Mouse (Mus musculus): Measurements from ENCODE around the gene Ttll3. TPM values are rescaled to one million over a fixed set of nuclear protein-coding genes. Genes with fewer than 3 reads are reported as not detected.

Ttll3 gene
- polyA plus RNA-seq, 3 experiments from 2014 or later, result 6.6 to 18.5 (median 16.4) TPM

Other genes with a start within 250 kb of the Ttll3 start
- gene Lhfpl4, start 193.9 kb upstream of the Ttll3 start, polyA plus RNA-seq (2017; shearing (Covaris generic)), result under 1 TPM in 2 of 3 experiments, not detected in 1; 0.84 to 0.95 TPM
- gene Mtmr14, start 151.4 kb upstream of the Ttll3 start, polyA plus RNA-seq (2017; shearing (Covaris generic)), result 10 to 100 TPM; 12.0 to 18.4 (median 16.2) TPM
- under 1 TPM in 2 of 3 experiments, not detected in 1; 0.21 to 0.22 TPM for gene Cpne9, start 107.0 kb upstream of the Ttll3 start, polyA plus RNA-seq (2017; shearing (Covaris generic))
- gene Brpf1, start 82.1 kb upstream of the Ttll3 start, polyA plus RNA-seq (2017; shearing (Covaris generic)), result 10 to 100 TPM in 2 of 3 experiments, 1 to 10 TPM in 1; 9.2 to 15.3 (median 13.7) TPM
- gene Ogg1, start 62.3 kb upstream of the Ttll3 start, polyA plus RNA-seq (2017; shearing (Covaris generic)), result 10 to 100 TPM; 12.7 to 23.8 (median 20.9) TPM
- 1 to 10 TPM; 1.3 to 2.6 (median 2.2) TPM for gene Camk1, start 45.3 kb upstream of the Ttll3 start, polyA plus RNA-seq (2017; shearing (Covaris generic))
- 10 to 100 TPM; 27.5 to 44.5 (median 43.3) TPM for gene Tada3, start 11.4 kb upstream of the Ttll3 start, polyA plus RNA-seq (2017; shearing (Covaris generic))
- gene Arpc4, start 11.1 kb upstream of the Ttll3 start, polyA plus RNA-seq (2017; shearing (Covaris generic)), result 100 to 1,000 TPM; 516 to 980 (median 581) TPM
- gene Rpusd3, start 30.1 kb downstream of the Ttll3 start, polyA plus RNA-seq (2017; shearing (Covaris generic)), result 10 to 100 TPM in 2 of 3 experiments, 1 to 10 TPM in 1; 6.5 to 13.4 (median 12.0) TPM
- gene Cidec, start 46.5 kb downstream of the Ttll3 start, polyA plus RNA-seq (2017; shearing (Covaris generic)), result not detected
- gene Jagn1, start 53.3 kb downstream of the Ttll3 start, polyA plus RNA-seq (2017; shearing (Covaris generic)), result 10 to 100 TPM; 50.3 to 60.1 (median 56.3) TPM
- gene Il17re, start 69.2 kb downstream of the Ttll3 start, polyA plus RNA-seq (2017; shearing (Covaris generic)), result 1 to 10 TPM in 2 of 3 experiments, under 1 TPM in 1; 0.69 to 8.2 (median 1.9) TPM
- under 1 TPM in 2 of 3 experiments, not detected in 1; 0.32 to 0.47 TPM for gene Il17rc, start 82.2 kb downstream of the Ttll3 start, polyA plus RNA-seq (2017; shearing (Covaris generic))
- 1 to 10 TPM; 6.1 to 9.2 (median 8.1) TPM for gene Creld1, start 94.0 kb downstream of the Ttll3 start, polyA plus RNA-seq (2017; shearing (Covaris generic))
- gene Prrt3, start 112.7 kb downstream of the Ttll3 start, polyA plus RNA-seq (2017; shearing (Covaris generic)), result under 1 TPM in 1 of 3 experiments, not detected in 2; 0.17 TPM
- 10 to 100 TPM; 57.0 to 69.1 (median 62.4) TPM for gene Emc3, start 142.4 kb downstream of the Ttll3 start, polyA plus RNA-seq (2017; shearing (Covaris generic))
- gene Fancd2, start 142.4 kb downstream of the Ttll3 start, polyA plus RNA-seq (2017; shearing (Covaris generic)), result 1 to 10 TPM; 1.4 to 9.7 (median 2.0) TPM
- not detected for gene Fancd2os, start 211.5 kb downstream of the Ttll3 start, polyA plus RNA-seq (2017; shearing (Covaris generic))
- 100 to 1,000 TPM; 274 to 315 (median 285) TPM for gene Brk1, start 215.5 kb downstream of the Ttll3 start, polyA plus RNA-seq (2017; shearing (Covaris generic))
- 10 to 100 TPM in 2 of 3 experiments, 1 to 10 TPM in 1; 9.9 to 12.3 (median 12.0) TPM for gene Vhl, start 234.7 kb downstream of the Ttll3 start, polyA plus RNA-seq (2017; shearing (Covaris generic))
- gene Irak2, start 249.2 kb downstream of the Ttll3 start, polyA plus RNA-seq (2017; shearing (Covaris generic)), result 10 to 100 TPM; 18.1 to 35.7 (median 21.5) TPM